Mouse (Mus musculus) bone marrow, adult 2 months (tissue): Measurements from ENCODE around the gene Nfia. TPM values are rescaled to one million over a fixed set of nuclear protein-coding genes. Genes with fewer than 3 reads are reported as not detected.

Source experiments
- H3K27ac ChIP-seq: fragments of 200-500 bp; 2 replicates; pipeline ENCODE4 v1.5.1; 2012; ENCODE audit warnings: low read depth, mild to moderate bottlenecking, control low read depth, inconsistent platforms, low read length; ENCODE audit not compliant: control insufficient read depth, poor library complexity, insufficient read depth
- H3K4me1 ChIP-seq: fragments of 200-500 bp; 2 replicates; pipeline ENCODE4 v1.6.1; 2011; ENCODE audit warnings: low read length; ENCODE audit not compliant: control insufficient read depth, insufficient read depth
- H3K4me3 ChIP-seq: fragments of 200-500 bp; replicated peaks from 2 replicates; pipeline ENCODE3; 2011; ENCODE audit warnings: mild to moderate bottlenecking, low read depth, low read length, control low read depth; ENCODE audit not compliant: control insufficient read depth
- CTCF ChIP-seq: fragments of 200-500 bp; IDR thresholded peaks from 2 replicates; pipeline ENCODE4 v1.5.1; 2011; ENCODE audit warnings: low read length, control low read depth; ENCODE audit not compliant: control insufficient read depth, insufficient read depth
- POLR2A ChIP-seq: fragments of 200-500 bp; IDR thresholded peaks from 2 replicates; pipeline ENCODE4 v1.6.1; 2011; ENCODE audit warnings: low read depth, mild to moderate bottlenecking, control low read depth, low read length, borderline replicate concordance; ENCODE audit not compliant: control insufficient read depth
- WGBS: fragments of 180-500 bp; shearing (Covaris S2); methylation state at CpG from one replicate; pipeline ENCODE4 v1.1.7; 2018; 5-methylcytosine and 5-hydroxymethylcytosine counted together
- polyA plus RNA-seq: library from polyadenylated mRNA; stranded (reverse); fragments of >200 nt; gene quantifications from 2 replicates; pipeline ENCODE4 v1.2.4, GENCODE M21; 2011; ENCODE audit warnings: low replicate concordance; ENCODE audit not compliant: missing spikeins, insufficient read depth, insufficient read length

Nfia gene
- polyA plus RNA-seq, 1 experiment = 5.8 TPM

DNA sequence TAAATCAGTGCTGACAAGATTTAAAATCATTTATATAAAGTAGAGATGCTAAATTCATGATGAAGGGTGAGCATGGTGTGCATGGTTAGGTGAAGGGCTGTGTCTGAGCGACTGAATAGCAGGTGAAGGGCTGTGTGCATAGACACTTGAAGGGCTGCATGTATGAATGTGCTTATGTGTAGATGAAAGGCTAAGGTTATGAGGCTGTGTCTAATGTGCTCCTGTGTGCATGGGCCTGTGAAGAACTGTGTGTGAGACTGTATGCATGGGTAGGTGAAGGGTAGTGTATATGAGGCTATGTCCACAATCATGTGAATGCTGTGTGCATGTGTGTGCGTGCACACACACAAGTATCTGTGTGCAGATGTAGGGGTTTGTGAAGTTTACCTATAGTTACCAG is 34.4 kb downstream of the Nfia start:
- no peak overlapping the region for H3K4me3 ChIP-seq
- H3K4me1 ChIP-seq = peaks cover 6% of the 10 kb centered on the region
- WGBS = 93% methylated on average over 2 of the region's 2 CpGs
- TF ChIP-seq POLR2A (no peak), CTCF (no peak)
- H3K27ac ChIP-seq = no peak overlapping the region

DNA sequence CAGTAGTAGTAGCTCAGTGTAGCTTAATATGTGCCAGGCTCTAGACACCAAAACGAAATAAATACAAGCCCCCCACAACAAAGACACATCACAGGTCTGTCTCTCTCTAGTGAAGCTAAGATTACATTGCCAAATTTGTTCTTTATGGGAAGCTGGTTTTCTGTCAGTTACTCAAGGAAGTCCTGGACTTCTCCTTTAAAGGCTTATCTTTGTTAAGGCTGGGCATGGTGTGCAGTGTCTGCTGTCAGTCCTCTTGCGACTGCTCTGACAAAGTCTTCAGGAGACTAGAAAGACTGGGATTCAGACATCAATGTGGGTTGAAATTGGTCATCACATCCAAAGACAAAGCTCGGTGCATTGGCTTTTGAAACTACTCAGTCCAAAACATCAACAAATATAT is 36.4 kb downstream of the Nfia start:
- no peak overlapping the region for H3K4me3 ChIP-seq

DNA sequence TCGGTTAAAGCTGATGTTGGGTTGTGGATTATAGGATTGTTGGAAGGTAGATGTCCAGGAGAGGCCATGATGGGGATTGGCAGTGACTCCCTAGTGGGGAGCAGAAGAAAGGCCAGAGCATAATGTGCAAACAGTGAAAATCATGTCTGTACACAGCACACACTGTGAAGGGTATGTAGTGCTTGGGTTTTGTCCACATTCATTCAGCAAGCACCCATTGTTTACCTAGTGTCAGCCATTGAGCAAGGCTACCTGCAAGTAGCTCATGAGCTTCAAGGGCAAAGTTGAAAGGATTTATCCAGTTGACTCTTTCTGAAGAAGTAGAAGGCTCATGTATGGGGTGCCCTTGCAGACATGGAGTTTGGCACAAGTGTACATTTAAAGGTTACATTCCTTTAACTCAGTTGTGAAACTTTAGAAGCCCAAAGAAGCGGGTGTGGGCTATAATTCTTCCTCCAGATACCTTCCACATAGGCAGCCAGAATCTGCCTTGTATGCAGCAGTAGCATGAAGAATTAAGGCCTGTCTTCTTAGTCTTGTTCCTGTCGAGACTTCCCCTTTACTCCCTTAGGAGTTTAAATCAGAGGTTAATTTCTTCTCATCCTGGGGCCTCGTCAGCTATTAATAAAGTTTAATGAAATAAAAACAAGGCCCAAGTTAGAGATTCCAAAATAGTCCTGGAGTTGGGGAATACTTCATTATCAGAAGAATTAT is 37.2 kb downstream of the Nfia start:
- no peak overlapping the region for H3K4me3 ChIP-seq
- H3K4me1 ChIP-seq = peaks cover 7% of the 10 kb centered on the region
- TF ChIP-seq CTCF (no peak), POLR2A (no peak)
- WGBS = 52% methylated on average over 4 of the region's 4 CpGs
- H3K27ac ChIP-seq = no peak overlapping the region

More for the DNA sequence above, 36.4 kb downstream of the Nfia start:
- TF ChIP-seq CTCF (no peak), POLR2A (no peak)
- 31% methylated on average over 3 of the region's 3 CpGs for WGBS
- Histone ChIP-seq H3K27ac (no peak overlapping the region), H3K4me1 (peaks cover 6% of the 10 kb centered on the region)

DNA sequence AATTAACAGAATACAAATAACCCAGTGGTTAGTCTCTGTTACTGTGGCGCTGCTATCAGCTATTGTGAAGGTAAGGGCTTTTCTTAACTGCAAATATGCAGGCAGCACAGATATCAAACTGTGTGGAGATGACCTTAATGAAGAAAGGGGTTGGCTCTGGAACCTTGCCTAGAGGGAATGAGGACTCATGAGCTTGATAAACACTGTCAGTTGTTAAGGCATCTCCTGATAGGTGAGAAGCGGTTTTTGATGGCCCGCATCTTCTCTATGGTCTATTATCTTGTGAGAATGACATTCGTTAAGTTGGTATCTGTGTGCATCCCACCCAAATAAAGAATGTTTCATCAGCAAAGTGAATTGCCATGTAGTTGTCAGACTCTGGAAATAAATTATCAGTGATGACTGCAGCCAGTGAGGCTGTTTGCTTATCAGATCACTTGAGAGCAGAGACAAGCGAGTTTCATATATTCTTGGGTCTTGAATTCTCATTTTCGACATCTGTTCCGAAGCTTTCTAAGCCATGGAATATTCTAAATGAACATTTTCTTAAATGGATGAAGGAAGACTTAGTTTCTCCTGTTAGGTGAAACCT is 37.9 kb downstream of the Nfia start:
- 63% methylated on average over 7 of the region's 7 CpGs for WGBS
- TF ChIP-seq POLR2A (no peak), CTCF (no peak)
- no peak overlapping the region for H3K4me3 ChIP-seq
- H3K27ac ChIP-seq = no peak overlapping the region
- peaks cover 7% of the 10 kb centered on the region for H3K4me1 ChIP-seq

DNA sequence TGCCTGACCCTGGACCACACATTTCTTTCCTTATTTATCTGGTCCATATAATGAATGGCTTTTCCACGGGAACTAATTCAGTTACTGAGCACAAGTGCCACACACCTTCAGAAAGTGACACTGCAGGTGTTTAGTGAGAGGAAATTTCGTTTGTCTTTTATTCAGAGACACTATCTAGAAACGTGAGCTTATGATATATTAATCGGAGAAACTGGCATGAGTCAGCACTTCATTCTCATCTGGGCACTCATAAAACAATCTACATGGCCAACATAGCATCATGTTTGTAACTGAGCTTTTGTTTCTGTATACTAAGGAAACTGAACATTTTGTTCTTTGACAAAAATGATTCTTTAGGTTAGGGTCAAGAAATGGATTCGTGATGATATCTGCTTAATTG is 40.5 kb downstream of the Nfia start:
- WGBS = 56% methylated on average over 5 of the region's 5 CpGs
- TF ChIP-seq POLR2A = no peak
- TF ChIP-seq CTCF = no peak
- H3K27ac ChIP-seq = no peak overlapping the region
- no peak overlapping the region for H3K4me3 ChIP-seq
- peaks cover 5% of the 10 kb centered on the region for H3K4me1 ChIP-seq

DNA sequence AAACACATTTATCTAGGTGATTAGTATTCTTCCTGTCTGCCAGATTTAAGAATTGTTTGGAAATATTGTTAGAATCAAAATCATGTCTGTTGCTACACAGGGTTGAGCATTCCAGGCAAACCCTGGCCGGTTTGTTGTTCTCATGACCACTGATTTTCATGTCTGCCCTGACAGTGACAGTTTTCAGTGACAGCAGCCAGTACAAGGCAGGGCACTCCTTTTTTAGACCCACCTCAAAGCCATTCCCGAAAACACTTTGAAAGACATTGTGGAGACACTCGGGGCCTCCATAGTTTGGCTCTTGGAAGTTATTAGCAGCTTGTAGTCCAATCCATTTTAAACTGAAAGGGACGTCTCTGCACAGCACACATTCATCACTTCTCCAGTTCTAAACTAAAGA is 41.5 kb downstream of the Nfia start:
- no peak overlapping the region for H3K4me3 ChIP-seq
- TF ChIP-seq CTCF = no peak
- TF ChIP-seq POLR2A = no peak
- no peak overlapping the region for H3K27ac ChIP-seq
- H3K4me1 ChIP-seq = peaks cover 5% of the 10 kb centered on the region
- 83% methylated on average over 4 of the region's 4 CpGs for WGBS

DNA sequence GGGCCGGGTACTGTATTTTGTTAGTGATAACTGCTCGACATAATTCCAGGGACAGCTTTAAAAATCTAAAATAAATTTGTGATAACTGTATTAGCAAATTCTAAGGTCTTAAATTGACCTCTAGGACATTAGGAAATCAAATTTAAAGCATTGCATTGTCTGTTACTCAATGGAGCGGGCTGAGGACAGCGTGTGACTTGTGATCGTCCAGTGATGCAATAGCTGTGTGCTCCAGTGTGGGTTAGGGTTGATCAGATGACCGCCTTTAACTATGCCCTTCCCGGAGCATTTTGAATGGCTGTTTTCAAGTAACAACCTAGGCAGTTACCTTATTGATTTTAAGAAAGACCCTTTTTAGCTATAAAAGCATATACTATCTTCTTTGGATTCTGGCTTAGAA is 42.0 kb downstream of the Nfia start:
- H3K27ac ChIP-seq = no peak overlapping the region
- 53% methylated on average over 7 of the region's 7 CpGs for WGBS
- H3K4me1 ChIP-seq = peaks cover 3% of the 10 kb centered on the region
- no peak overlapping the region for H3K4me3 ChIP-seq
- no peak for TF ChIP-seq CTCF
- TF ChIP-seq POLR2A = no peak

DNA sequence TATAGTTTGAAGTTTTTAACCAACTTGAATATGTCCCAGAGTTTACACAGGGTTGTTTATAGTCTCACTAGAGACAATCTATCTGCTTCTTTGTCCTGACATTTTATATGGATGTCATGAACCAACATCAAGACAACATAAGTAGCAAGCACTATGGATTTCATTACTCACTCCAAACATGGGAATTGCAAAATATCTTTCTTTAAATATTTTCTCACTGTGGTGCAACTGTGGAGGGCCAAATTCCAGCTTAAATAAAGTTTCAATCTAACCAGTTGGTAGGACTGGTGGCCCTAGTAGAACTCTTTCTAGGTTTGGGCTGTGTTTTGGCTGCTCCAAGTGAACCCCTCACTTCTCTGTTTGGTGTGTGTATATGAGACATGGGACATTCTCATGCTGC is 43.5 kb downstream of the Nfia start:
- peaks cover 1% of the 10 kb centered on the region for H3K4me1 ChIP-seq
- no peak overlapping the region for H3K27ac ChIP-seq
- H3K4me3 ChIP-seq = no peak overlapping the region
- TF ChIP-seq POLR2A (no peak), CTCF (no peak)

DNA sequence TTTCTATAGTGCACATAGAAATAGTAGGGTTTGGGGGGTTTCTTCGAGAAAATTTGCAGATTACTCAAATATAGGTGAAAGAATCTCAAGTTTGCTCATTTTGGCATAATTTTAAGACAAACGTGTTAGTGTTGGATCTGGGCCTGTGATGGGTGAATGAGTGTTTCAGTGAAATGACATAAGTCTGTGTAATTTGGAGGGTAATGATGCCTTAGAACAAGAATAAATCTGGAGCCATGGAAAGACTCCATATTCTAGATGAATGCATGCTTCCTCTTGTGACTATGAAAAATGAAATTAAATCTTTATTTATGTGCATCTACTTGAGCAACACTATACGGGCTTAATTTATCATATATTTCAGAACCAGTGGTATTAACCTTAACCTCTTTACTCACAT is 44.2 kb downstream of the Nfia start:
- peaks cover 1% of the 10 kb centered on the region for H3K4me1 ChIP-seq
- no peak overlapping the region for H3K27ac ChIP-seq
- WGBS = 86% methylated on average over 3 of the region's 3 CpGs
- no peak overlapping the region for H3K4me3 ChIP-seq
- no peak for TF ChIP-seq POLR2A
- TF ChIP-seq CTCF = no peak

DNA sequence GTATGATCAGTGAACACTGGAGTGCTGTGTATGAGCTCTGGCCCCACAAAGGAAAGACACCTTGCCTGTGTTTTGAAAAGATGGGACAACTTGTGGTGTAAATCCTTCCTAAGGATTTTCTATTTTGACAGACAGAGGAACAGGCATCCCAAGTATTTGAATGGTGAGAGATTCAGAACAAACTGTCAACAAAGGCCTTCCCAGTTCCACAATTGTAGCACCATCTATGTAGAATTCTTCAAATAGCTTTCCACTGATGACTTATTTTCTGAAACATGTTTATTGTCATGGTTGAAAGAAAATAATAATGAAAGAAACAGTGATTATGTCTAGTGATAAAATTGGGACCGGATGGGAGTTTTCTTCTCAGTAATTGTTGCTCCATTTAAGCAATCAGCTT is 45.2 kb downstream of the Nfia start:
- H3K27ac ChIP-seq = no peak overlapping the region
- H3K4me1 ChIP-seq = peaks cover 1% of the 10 kb centered on the region
- no peak overlapping the region for H3K4me3 ChIP-seq
- TF ChIP-seq POLR2A = no peak
- TF ChIP-seq CTCF = no peak
- WGBS = 83% methylated on average over 1 of the region's 1 CpGs
